Mouse (Mus musculus) right cerebral cortex, adult 18-20 months (tissue): Measurements from ENCODE around the gene Vsir.

Source experiments
- DNase-seq: peaks from one replicate; pipeline ENCODE4 v3.0.0; 2022; ENCODE audit warnings: mixed read lengths

The Vsir gene

DNA sequence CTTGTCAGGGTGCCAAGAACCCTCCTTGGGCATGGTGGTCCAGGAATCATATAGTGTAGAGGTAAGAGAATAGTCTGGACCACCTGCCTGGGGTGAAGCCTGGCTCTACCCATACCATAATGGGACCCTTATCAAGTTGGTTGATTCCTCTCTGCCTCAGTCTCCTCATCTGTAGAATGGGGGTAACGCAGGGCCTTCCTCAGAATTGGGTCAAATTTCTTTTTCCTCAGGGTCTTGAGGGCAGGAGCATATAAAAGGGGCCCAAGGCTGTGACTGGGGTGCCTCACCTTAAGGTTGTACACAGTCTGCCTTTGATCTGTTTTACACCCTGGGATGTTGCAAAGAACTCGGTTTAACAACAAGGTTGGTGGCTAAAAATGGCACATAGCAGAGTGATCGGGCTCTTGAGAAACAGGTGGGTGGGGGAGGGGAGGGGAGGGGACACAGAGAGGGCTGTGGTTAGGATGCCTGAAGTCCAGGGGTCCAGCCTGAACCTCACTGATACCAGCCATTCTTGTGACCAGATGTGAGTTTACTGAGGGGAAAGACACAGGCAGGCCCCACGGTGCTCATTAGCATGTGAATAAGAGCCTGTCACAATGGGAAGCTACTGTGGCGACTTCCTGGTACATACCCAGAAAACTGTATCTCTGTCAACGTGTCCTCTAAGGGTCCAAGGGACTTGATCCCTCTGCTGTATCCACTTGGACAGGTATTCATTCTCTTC lies 43.7 kb downstream of the Vsir start:
- no peak for DNase-seq

DNA sequence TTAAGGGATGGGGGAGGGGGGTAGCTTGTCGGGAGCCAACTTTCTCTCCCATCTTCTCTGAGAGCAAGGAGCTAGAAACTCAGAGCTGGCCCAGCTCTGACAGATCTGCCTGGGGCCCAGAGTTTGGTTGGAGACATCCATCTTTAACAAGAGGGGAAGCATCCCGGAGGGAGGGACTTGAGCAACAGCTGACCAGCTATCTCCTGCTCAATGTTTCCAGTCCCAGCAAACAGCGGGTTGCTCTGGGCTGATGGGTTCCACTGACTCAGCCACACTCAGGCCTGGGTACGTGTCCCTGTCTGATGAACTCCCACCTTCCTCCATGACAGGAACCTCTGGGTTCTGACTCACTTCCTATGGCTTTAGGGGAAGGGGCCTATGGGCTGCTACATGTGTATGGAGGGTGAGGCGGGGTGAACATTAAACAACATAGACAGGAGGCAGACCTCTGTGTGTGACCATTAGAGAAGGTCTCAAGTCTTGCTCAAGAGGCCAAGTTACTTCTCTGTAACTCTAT lies 44.3 kb downstream of the Vsir start:
- DNase-seq, result no peak

DNA sequence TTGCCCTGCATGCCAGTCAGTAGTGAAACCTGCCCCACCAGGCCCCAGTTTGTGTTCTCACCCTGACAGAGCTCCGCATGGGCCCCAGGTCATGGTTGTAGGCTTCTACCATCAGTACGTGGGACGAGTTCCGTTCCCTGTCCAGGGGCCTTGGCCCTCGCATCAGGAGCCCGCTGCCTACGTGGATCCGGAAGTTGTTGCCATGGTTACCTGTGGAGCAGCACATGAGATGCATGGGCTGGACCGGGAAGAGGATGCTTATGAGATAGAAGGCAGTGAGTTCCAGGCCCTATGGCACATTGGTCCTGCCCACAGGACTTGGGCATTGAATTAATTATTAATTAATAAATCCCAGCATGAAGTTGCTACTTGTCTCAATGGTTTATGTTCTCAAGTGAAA lies 45.0 kb downstream of the Vsir start:
- no peak for DNase-seq

DNA sequence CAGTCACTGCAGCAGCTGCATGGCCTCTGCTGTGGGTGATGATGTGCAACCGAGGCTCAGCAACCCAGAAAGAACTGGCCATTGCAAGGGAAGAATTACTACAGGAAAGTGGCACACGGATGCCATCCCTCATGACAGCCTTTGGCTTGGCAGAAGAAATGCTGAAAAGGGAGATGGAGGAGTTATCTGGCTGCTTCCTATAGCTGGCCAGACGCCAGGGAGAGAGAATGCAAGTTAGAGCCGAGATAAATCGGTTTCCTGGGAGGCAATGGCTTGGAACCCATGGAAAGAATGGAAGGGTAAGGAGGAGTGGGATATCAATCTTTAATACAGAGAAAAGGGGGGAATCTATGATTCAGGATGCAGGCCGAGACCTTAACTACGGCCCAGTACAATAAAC lies 48.3 kb downstream of the Vsir start:
- peak; percentile 29 for DNase-seq

- DNase-seq, result no peak
These were observed 49.0 kb downstream of the Vsir start for GRCm38 (mm10) chr10:60395605-60396004.

- no peak for DNase-seq
These were observed 51.6 kb downstream of the Vsir start for GRCm38 (mm10) chr10:60398051-60398814.

DNA sequence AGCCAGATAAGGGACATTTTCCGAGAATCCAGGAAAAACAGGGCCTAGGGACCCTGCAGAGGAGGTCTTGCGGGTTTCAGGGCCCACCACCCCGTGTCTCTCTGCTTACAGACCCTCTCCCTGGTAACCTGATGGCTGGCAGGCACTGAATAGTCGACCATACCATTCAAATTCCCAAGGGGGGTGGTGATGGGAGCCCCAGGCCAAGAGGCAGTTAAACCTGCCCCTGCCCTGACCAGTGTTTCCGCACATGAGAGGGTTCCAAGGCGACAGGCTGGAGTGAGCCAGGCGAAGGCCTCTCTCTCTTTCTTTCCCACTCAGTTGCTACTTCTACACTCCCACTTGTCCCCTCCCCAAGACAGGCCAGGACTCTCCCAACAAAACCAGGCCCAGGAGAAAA lies 52.8 kb downstream of the Vsir start, which contains the start of gene Gm17455:
Gm17455 (plus strand) TSS at position 278 of the 400 bp plus-strand sequence.
- DNase-seq, result no peak

GRCm38 (mm10) chr10:60400507-60401295 lies 54.0 kb downstream of the Vsir start:
- no peak for DNase-seq

DNA sequence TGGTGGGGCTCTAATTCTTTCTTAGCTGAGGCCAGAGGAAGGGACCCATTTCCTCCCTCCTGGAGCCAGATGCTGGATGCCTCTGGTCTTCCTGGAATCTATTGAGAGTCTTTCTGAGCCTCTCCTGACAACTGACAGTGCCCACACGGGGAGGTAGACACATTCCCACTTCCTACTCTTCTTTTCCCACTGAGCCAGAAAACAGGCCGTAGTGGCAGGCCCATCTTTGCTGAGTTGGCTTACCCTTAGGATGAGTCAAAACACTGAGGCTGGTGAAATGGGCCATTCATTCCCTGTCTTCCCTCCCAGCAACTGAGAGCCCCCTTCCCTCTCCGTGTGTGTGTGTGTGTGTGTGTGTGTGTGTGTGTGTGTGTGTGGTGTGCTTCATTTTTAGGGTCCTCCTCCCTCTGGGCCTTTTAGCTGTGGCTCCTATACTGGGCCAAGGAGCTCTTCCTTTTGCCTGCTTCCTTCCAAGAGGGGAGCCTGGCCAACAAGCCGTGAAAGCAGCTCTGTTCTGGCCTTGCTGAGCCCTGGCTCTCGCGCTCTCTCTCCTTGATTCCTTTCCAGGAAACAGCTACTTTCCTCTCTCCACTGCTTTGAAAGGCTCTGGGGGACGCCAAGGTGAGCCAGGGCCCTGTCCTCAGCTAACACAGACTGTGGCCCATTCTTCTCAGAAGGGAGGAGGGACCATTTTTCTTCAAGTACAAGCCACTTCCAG lies 59.0 kb downstream of the Vsir start:
- DNase-seq, result peak; percentile 41

GRCm38 (mm10) chr10:60407831-60408230 lies 61.2 kb downstream of the Vsir start:
- peak; percentile 50 for DNase-seq

GRCm38 (mm10) chr10:60411794-60412193 lies 65.1 kb downstream of the Vsir start:
- DNase-seq, result no peak

DNA sequence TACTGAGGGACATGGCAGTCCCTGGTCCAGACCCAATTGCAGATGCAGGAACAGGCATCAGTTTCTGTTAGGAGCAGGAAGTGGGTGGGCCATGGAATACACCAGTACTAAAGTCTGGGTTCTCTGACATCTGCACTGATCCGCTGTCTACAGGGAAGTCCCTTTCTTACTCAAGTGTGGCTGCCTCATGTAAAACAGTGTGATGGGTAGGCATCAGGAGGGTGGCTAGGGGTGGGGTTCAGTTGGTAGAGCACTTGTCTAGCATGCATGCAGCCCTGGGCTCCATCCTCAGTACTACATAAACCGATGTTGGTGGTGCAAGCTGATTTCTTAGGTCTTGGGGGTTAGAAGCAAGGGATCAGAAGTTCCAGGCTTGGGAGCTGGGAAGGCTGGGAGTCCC lies 67.1 kb downstream of the Vsir start:
- no peak for DNase-seq

DNA sequence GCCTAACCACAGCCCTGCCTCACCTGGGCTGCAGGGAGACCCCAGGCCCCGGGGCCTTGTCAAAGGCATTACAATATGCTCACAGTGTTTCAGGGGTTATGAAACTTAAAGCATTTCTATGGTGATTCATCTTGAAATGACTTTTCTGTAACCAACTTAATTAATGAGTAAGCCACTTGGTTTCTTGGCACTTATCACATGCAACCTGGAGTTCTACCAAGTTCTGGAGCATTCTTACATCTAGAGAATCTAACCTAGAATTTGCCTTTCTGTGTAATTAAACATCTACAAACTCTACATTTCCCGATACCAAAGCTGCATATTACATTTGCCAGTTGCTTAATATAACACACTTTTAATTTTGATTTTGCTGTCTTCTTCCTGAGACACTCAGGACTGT lies 70.4 kb downstream of the Vsir start:
- DNase-seq, result no peak

DNA sequence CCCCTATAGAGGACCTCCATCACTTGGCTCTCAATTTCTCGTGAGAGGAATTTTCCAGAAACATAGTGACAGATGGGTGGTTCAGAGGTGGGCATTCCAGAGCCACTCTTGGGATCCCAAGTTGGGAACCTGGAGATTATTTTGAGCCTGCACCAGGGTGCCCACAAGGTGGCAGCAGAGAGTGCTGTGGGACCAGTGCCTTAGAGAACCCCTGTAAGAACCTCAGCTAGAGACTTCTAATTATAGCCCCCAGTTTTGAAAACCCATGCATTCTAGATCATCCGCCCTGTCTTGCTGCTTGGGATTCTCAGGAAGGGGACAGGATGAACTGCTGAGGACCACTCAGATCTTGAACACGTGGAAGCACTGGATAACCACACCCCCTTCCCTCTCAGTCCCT lies 71.5 kb downstream of the Vsir start:
- DNase-seq, result peak; percentile 41

GRCm38 (mm10) chr10:60419624-60420023 lies 73.0 kb downstream of the Vsir start:
- DNase-seq, result no peak
